Mouse (Mus musculus) MEL (cell line): Measurements from ENCODE around the gene Ppm1f. TPM values are rescaled to one million over a fixed set of nuclear protein-coding genes. Genes with fewer than 3 reads are reported as not detected.
A peak's percentile ranks its signal among the peaks of the same experiment; 100 is the strongest.

ENCODE experiments used
- DNase-seq: peaks from one replicate; pipeline ENCODE4 v3.0.0; 2011; ENCODE audit warnings: low read depth, low spot score
- H3K27ac ChIP-seq: 2 replicates; pipeline ENCODE4 v1.5.1; 2012; ENCODE audit warnings: low read depth, mild to moderate bottlenecking, control low read depth, low read length, moderate library complexity; ENCODE audit not compliant: control insufficient read depth
- H3K27me3 ChIP-seq, 2 experiments: fragments of 150-350 bp in 1 of 2; sonication (generic) in 1 of 2; 2 replicates each; pipeline ENCODE4 v1.6.1; 2012; ENCODE audit warnings: low read length in 2 of 2, mild to moderate bottlenecking in 2 of 2, improper control_type of control experiment in 1 of 2, moderate library complexity in 1 of 2; ENCODE audit not compliant: insufficient read depth in 2 of 2, control insufficient read depth in 1 of 2
- H3K36me3 ChIP-seq, 2 experiments: 2 replicates each; pipeline ENCODE4 v1.6.1; 2012 to 2014; ENCODE audit warnings: low read length in 2 of 2, improper control_type of control experiment in 1 of 2, inconsistent platforms in 1 of 2, mild to moderate bottlenecking in 1 of 2; ENCODE audit not compliant: insufficient read depth in 2 of 2, control insufficient read depth in 1 of 2
- H3K4me1 ChIP-seq, 2 experiments: fragments of 150-350 bp in 1 of 2; sonication (generic) in 1 of 2; 2 replicates each; pipeline ENCODE4 v1.6.1; 2012; ENCODE audit warnings: low read length in 2 of 2, improper control_type of control experiment in 1 of 2, mild to moderate bottlenecking in 1 of 2; ENCODE audit not compliant: insufficient read depth in 2 of 2, control insufficient read depth in 1 of 2
- H3K4me3 ChIP-seq, 2 experiments: fragments of 150-350 bp in 1 of 2; sonication (generic) in 1 of 2; 2 replicates each; pipeline ENCODE4 v1.5.1; 2012; ENCODE audit warnings: low read depth in 2 of 2, low read length in 2 of 2, mild to moderate bottlenecking in 2 of 2, moderate library complexity in 2 of 2, control low read depth in 1 of 2, improper control_type of control experiment in 1 of 2; ENCODE audit not compliant: control insufficient read depth in 1 of 2, insufficient read depth in 1 of 2
- H3K79me2 ChIP-seq: 2 replicates; pipeline ENCODE4 v1.6.1; 2012; ENCODE audit warnings: mild to moderate bottlenecking, low read length, moderate library complexity; ENCODE audit not compliant: control insufficient read depth, poor library complexity, insufficient read depth
- H3K9ac ChIP-seq: 2 replicates; pipeline ENCODE4 v1.6.1; 2012; ENCODE audit warnings: low read depth, mild to moderate bottlenecking, control low read depth, low read length, moderate library complexity; ENCODE audit not compliant: control insufficient read depth, poor library complexity, severe bottlenecking
- H3K9me3 ChIP-seq: fragments of 150-350 bp; sonication (generic); replicated peaks from 2 replicates; pipeline ENCODE4 v1.6.1; 2012; ENCODE audit warnings: mild to moderate bottlenecking, low read length, improper control_type of control experiment, moderate library complexity; ENCODE audit not compliant: insufficient read depth
- CHD2 ChIP-seq: IDR thresholded peaks from 2 replicates; pipeline ENCODE4 v1.6.1; 2011; ENCODE audit warnings: low read length, improper control_type of control experiment
- E2F4 ChIP-seq: IDR thresholded peaks from 2 replicates; pipeline ENCODE4 v1.6.1; 2011; ENCODE audit warnings: low read depth, low read length, improper control_type of control experiment, borderline replicate concordance
- ELF1 ChIP-seq: IDR thresholded peaks from 2 replicates; pipeline ENCODE4 v1.6.1; 2014; ENCODE audit warnings: low read depth, mild to moderate bottlenecking, inconsistent platforms, low read length, improper control_type of control experiment, moderate library complexity
- EP300 ChIP-seq, 2 experiments: IDR thresholded peaks; 2 replicates each; pipeline ENCODE4 v1.6.1; 2011; ENCODE audit warnings: improper control_type of control experiment in 2 of 2, low read length in 2 of 2, low read depth in 1 of 2, mild to moderate bottlenecking in 1 of 2
- GABPA ChIP-seq: IDR thresholded peaks from 2 replicates; pipeline ENCODE4 v1.6.1; 2012; ENCODE audit warnings: low read depth, mild to moderate bottlenecking, inconsistent platforms, low read length, improper control_type of control experiment, moderate library complexity
- GATA1 ChIP-seq: IDR thresholded peaks from 2 replicates; pipeline ENCODE4 v1.6.1; 2011; ENCODE audit warnings: low read depth, low read length, improper control_type of control experiment
- HCFC1 ChIP-seq: IDR thresholded peaks from 2 replicates; pipeline ENCODE4 v1.6.1; 2012; ENCODE audit warnings: low read depth, mild to moderate bottlenecking, inconsistent platforms, low read length, improper control_type of control experiment, moderate library complexity
- JUND ChIP-seq: IDR thresholded peaks from 2 replicates; pipeline ENCODE4 v1.6.1; 2011; ENCODE audit warnings: low read depth, mild to moderate bottlenecking, improper control_type of control experiment, low read length
- MAZ ChIP-seq: IDR thresholded peaks from 2 replicates; pipeline ENCODE4 v1.6.1; 2012; ENCODE audit warnings: low read depth, mild to moderate bottlenecking, inconsistent platforms, low read length, improper control_type of control experiment
- MXI1 ChIP-seq: IDR thresholded peaks from 2 replicates; pipeline ENCODE4 v1.6.1; 2011; ENCODE audit warnings: mild to moderate bottlenecking, low read depth, low read length, improper control_type of control experiment
- MYB ChIP-seq: IDR thresholded peaks from 2 replicates; pipeline ENCODE4 v1.6.1; 2011; ENCODE audit warnings: mild to moderate bottlenecking, low read depth, low read length, improper control_type of control experiment
- MYC ChIP-seq: IDR thresholded peaks from 2 replicates; pipeline ENCODE4 v1.6.1; 2011; ENCODE audit warnings: low read depth, mild to moderate bottlenecking, low read length, improper control_type of control experiment, moderate library complexity
- NELFE ChIP-seq: IDR thresholded peaks from 2 replicates; pipeline ENCODE4 v1.6.1; 2011; ENCODE audit warnings: low read depth, low read length, improper control_type of control experiment
- NRF1 ChIP-seq: IDR thresholded peaks from 2 replicates; pipeline ENCODE4 v1.6.1; 2014; ENCODE audit warnings: low read depth, mild to moderate bottlenecking, inconsistent platforms, low read length, improper control_type of control experiment, moderate library complexity; ENCODE audit not compliant: poor library complexity, insufficient read depth, severe bottlenecking
- POLR2A ChIP-seq, 2 experiments: IDR thresholded peaks; 2 replicates each; pipeline ENCODE4 v1.6.1; 2011 to 2012; ENCODE audit warnings: low read length in 2 of 2, mild to moderate bottlenecking in 2 of 2, control low read depth in 1 of 2, improper control_type of control experiment in 1 of 2, low read depth in 1 of 2, moderate library complexity in 1 of 2; ENCODE audit not compliant: control insufficient read depth in 1 of 2, insufficient read depth in 1 of 2, poor library complexity in 1 of 2
- POLR2AphosphoS5 ChIP-seq: IDR thresholded peaks from 2 replicates; pipeline ENCODE4 v1.6.1; 2012; ENCODE audit warnings: low read depth, borderline replicate concordance, mild to moderate bottlenecking, inconsistent platforms, low read length, moderate library complexity, mixed read lengths
- SMC3 ChIP-seq: IDR thresholded peaks from 2 replicates; pipeline ENCODE4 v1.6.1; 2011; ENCODE audit warnings: low read depth, low read length, improper control_type of control experiment
- TBP ChIP-seq: IDR thresholded peaks from 2 replicates; pipeline ENCODE4 v1.8.0; 2011; ENCODE audit warnings: low read depth, low read length, improper control_type of control experiment
- TCF12 ChIP-seq: IDR thresholded peaks from 2 replicates; pipeline ENCODE4 v1.6.1; 2014; ENCODE audit warnings: low read depth, mild to moderate bottlenecking, inconsistent platforms, low read length, improper control_type of control experiment, moderate library complexity
- UBTF ChIP-seq: IDR thresholded peaks from 2 replicates; pipeline ENCODE4 v1.6.1; 2012; ENCODE audit warnings: low read depth, mild to moderate bottlenecking, inconsistent platforms, low read length, improper control_type of control experiment, moderate library complexity, borderline replicate concordance; ENCODE audit not compliant: insufficient read depth
- ZC3H11A ChIP-seq: IDR thresholded peaks from 2 replicates; pipeline ENCODE4 v1.6.1; 2012; ENCODE audit warnings: low read depth, mild to moderate bottlenecking, inconsistent platforms, low read length, improper control_type of control experiment
- ZNF384 ChIP-seq: IDR thresholded peaks from 2 replicates; pipeline ENCODE4 v1.6.1; 2012; ENCODE audit warnings: low read depth, mild to moderate bottlenecking, inconsistent platforms, low read length, improper control_type of control experiment
- polyA plus RNA-seq, 2 experiments: library from polyadenylated mRNA; stranded (reverse) in 1 of 2; unstranded in 1 of 2; fragments of >175 nt in 1 of 2; fragments of >200 nt in 1 of 2; gene quantifications; 2 replicates each; pipeline versions ENCODE4 v1.2.1 to v1.2.4; 2012; ENCODE audit warnings: low replicate concordance in 2 of 2, low read depth in 1 of 2; ENCODE audit not compliant: insufficient read length in 2 of 2, insufficient read depth in 1 of 2, missing spikeins in 1 of 2
- total RNA-seq: library from RNA; depleted of rRNA; stranded (reverse); fragments of 300-350 nt; gene quantifications from 2 replicates; pipeline ENCODE4 v1.2.3, GENCODE M21; 2012

The Ppm1f gene
- total and polyA plus RNA-seq, 3 experiments = 28.3 to 30.6 TPM; not detected in 1

DNA sequence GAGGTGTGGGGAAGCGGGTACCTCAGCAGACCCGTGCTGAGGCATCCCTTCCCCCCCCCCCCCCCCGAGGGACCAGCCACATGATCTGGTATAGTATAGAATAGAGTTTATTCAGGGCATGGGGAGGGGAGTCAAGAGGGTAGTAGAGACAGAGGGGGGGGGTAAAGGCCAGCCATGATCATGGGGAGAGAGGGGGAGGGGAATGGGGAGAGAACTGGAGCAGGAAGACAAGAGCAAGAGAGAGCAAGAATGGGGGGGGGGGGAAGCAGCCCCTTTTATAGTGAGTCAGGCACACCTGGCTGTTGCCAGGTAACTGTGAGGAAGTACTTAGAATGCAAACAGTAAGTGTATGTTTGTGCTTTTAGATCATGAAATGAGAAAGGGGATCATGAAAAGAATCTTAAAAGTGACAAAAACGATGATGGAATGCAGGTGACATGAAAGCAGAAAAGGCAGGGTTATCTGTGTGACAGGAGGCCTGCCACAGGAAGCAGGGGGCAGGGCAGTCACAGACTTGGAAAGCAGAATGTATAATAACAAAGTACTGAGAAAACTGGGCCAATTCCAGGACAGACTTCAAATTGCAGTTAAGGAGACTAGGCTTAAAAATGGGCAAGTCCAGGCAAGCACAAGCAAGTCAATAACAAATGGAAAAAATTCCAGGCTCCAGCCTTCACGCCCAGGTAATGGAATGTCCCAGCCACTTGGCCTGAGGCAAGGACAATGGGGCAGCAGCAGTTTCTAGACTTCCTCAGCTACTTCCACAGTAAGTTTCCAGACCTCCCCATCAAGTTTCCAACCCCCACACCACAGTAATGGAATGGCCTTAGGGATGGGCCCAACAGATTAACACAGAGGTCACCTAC is 30.3 kb upstream of the Ppm1f start:
- TF ChIP-seq MXI1 = no peak
- no peak for TF ChIP-seq E2F4
- no peak for TF ChIP-seq JUND
- TF ChIP-seq HCFC1 = no peak
- peak; percentile 37; a peak in 1 of 4 replicates for TF ChIP-seq EP300 (IDR thresholded peaks at IDR 0.05; ENCODE audit: low read depth in 1 of 2, low read length in 2 of 2)
- no peak for TF ChIP-seq MYB
- no peak for TF ChIP-seq NRF1
- TF ChIP-seq SMC3 = no peak
- TF ChIP-seq TBP = no peak
- H3K27ac ChIP-seq = peak overlapping the region; percentile 47; the same call in 1 of the 2 replicates
- peaks cover 4% of the 10 kb centered on the region for H3K79me2 ChIP-seq
- no peak overlapping the region for H3K4me3 ChIP-seq
- no peaks in the 10 kb centered on the region for H3K9me3 ChIP-seq
- H3K4me1 ChIP-seq = peaks cover 2 to 17% of the 10 kb centered on the region in 2 experiments; a peak in 3 of 4 replicates
- no peaks in the 10 kb centered on the region for H3K27me3 ChIP-seq
- H3K9ac ChIP-seq = no peak overlapping the region
- DNase-seq = peak; percentile 42
- H3K36me3 ChIP-seq = peaks cover 0 to 27% of the 10 kb centered on the region in 2 experiments; a peak in 2 of 4 replicates

DNA sequence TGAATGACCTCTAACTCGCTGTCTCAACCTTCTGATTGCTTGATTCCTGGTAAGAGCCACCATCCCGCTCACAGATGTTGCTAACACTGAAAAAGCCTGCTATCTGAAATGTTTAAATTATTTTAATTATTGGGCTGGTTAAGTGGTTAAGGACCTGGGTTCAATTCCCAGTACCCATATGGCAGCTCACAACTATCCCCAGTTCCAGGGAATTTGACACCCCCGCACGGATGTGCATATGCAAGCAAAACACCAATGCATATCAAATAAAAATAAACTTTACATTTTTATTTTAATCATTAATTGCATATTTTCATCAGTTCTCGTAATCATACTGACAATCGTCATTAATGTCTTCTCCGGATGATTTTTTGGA is 26.0 kb upstream of the Ppm1f start:
- Histone ChIP-seq H3K4me3 (peak overlapping the region; percentile 94 to 95), H3K27me3 (no peaks in the 10 kb centered on the region), H3K4me1 (peaks cover 4 to 10% of the 10 kb centered on the region in 2 experiments), H3K9me3 (no peaks in the 10 kb centered on the region), H3K27ac (0 out of 2 replicates have a peak overlapping the region, but pooled peaks have one; percentile 14), H3K36me3 (peaks cover 0 to 28% of the 10 kb centered on the region in 2 experiments; a peak in 3 of 4 replicates), H3K9ac (peak overlapping the region; percentile 98; the same call in 1 of the 2 replicates), H3K79me2 (peaks cover 14% of the 10 kb centered on the region)
- TF ChIP-seq TCF12 (no peak), POLR2AphosphoS5 (no peak), NELFE (no peak), ELF1 (no peak), GABPA (no peak), POLR2A (IDR thresholded peaks at IDR 0.05; ENCODE audit: control insufficient read depth in 1 of 2, insufficient read depth in 1 of 2, low read depth in 1 of 2, low read length in 2 of 2, poor library complexity in 1 of 2) (no peak; a peak in 1 of 4 replicates), ZC3H11A (no peak), MYC (no peak), GATA1 (no peak), UBTF (no peak), CHD2 (no peak), MAZ (no peak), ZNF384 (no peak)
- DNase-seq = no peak
